Mouse (Mus musculus): ENCODE measurements at regions not wholly inside any gene's neighbourhood (a gene's known extent, or its start where the extent isn't known, plus 50 kb on each side); places are given as distances from the start of the nearest gene placed in this dataset.
A peak's percentile ranks its signal among the peaks of the same experiment; 100 is the strongest.

DNA sequence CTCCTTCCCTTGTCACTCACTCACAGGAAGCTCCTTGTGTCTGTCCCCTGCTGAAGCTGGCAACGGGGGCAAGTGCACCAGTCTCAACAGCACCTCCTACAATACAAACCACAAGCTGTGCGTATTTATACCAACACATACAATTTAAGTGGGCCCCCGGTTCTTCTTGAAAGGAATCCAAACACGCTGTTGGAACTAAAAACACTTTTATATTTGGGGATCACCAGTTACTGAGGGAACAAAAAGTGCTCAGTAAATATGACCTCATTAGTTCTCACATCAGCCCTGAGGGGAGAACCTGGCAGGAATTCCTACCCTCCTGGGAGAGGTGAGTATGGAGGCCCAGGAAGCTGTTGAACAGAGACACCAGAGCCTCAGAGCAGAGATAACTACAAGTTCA lies 107.8 kb upstream of the Kit start:
- no peaks in the 10 kb centered on the region for H3K36me3 ChIP-seq (ENCODE audit: insufficient read depth, low read length)
- H3K4me3 ChIP-seq (replicated peaks; ENCODE audit: low read length), result no peak overlapping the region
- 0 out of 2 replicates have a peak, but pooled peaks cover 6% of the 10 kb centered on the region for H3K27me3 ChIP-seq (ENCODE audit: insufficient read depth, low read length)
- H3K4me1 ChIP-seq (replicated peaks; ENCODE audit: low read depth, low read length), result peaks cover 4% of the 10 kb centered on the region; the same call in 1 of the 2 replicates
- H3K9me3 ChIP-seq (ENCODE audit: low read length), result no peaks in the 10 kb centered on the region
- no peak for TF ChIP-seq CTCF (conservative IDR thresholded peaks at IDR 0.05; ENCODE audit: low read length)
- no peak for TF ChIP-seq POU5F1 (IDR thresholded peaks at IDR 0.05; ENCODE audit: borderline replicate concordance, low read length)
- TF ChIP-seq NANOG (IDR thresholded peaks at IDR 0.05; ENCODE audit: borderline replicate concordance, low read length), result no peak

DNA sequence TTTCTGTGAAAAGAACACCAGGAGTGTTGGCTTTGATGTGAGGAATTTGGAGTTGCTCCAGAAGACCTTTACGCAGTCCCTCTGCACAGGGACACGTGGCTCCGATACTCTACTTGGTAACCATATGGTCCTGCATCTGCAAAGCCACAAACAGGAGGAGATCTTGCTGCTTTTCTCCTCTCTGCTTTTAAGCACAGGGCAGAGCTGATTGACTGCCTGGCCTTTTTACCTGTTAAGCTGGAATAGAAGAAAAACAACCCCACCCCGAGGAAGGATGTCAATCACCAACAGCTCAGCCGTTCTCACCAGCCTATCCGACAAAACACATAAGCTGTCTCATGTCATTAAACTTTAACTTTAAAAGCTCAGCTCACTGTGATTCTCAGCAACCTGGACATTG lies 106.8 kb upstream of the Kit start:
- TF ChIP-seq CTCF (conservative IDR thresholded peaks at IDR 0.05; ENCODE audit: low read length) (no peak), NANOG (IDR thresholded peaks at IDR 0.05; ENCODE audit: borderline replicate concordance, low read length) (no peak), POU5F1 (IDR thresholded peaks at IDR 0.05; ENCODE audit: borderline replicate concordance, low read length) (no peak)

DNA sequence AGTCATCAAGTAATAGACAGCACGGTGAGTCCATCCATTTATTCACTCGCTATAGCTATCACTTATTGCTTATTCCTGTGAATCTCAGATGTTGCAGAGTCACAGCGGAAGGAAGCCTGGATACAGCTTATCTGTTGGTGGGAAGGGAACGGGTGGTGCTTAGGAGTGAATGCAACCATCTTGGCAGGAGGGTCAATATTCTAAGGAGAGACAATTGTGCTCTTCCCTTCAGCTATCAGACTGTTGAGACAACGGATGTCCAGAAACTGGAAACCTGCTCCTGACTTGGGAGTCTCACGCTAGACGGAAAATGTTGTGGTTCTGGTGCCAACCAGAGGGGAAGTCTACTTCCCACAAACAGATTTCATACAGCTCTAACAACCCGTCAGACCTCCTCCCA lies 103.7 kb upstream of the Kit start:
- Histone ChIP-seq H3K36me3 (ENCODE audit: insufficient read depth, low read length) (no peaks in the 10 kb centered on the region), H3K27me3 (ENCODE audit: insufficient read depth, low read length) (0 out of 2 replicates have a peak, but pooled peaks cover 5% of the 10 kb centered on the region), H3K4me1 (replicated peaks; ENCODE audit: low read depth, low read length) (peaks cover 5% of the 10 kb centered on the region; the same call in 1 of the 2 replicates), H3K4me3 (replicated peaks; ENCODE audit: low read length) (no peak overlapping the region), H3K9me3 (ENCODE audit: low read length) (peaks cover 3% of the 10 kb centered on the region; the same call in 1 of the 2 replicates)
- no peak for TF ChIP-seq CTCF (conservative IDR thresholded peaks at IDR 0.05; ENCODE audit: low read length)
- TF ChIP-seq POU5F1 (IDR thresholded peaks at IDR 0.05; ENCODE audit: borderline replicate concordance, low read length), result no peak

More for the DNA sequence above, 106.8 kb upstream of the Kit start:
- H3K9me3 ChIP-seq (ENCODE audit: low read length), result no peaks in the 10 kb centered on the region
- H3K36me3 ChIP-seq (ENCODE audit: insufficient read depth, low read length), result no peaks in the 10 kb centered on the region
- peaks cover 4% of the 10 kb centered on the region; the same call in 1 of the 2 replicates for H3K4me1 ChIP-seq (replicated peaks; ENCODE audit: low read depth, low read length)
- H3K4me3 ChIP-seq (replicated peaks; ENCODE audit: low read length), result no peak overlapping the region
- 0 out of 2 replicates have a peak, but pooled peaks cover 6% of the 10 kb centered on the region for H3K27me3 ChIP-seq (ENCODE audit: insufficient read depth, low read length)

DNA sequence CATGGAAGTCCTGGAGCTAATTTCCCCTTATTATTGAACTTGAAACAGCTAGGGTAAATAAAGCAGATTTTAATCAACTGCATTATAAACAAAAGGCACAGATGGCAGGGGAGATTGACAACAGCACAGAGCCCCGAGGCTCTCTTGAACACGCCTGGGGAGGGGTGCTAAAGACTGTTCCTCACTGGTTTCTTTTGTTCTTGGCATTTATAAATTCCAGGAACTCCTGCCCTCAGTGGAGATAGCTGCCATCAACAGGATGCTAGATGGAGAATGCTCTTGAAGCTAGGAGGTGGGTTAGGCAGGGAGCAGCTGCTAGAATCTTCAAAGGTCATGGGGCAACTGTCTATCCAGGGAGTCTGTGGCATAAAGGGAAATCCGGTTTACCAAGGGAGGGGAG lies 102.2 kb upstream of the Kit start:
- peaks cover 5% of the 10 kb centered on the region; the same call in 1 of the 2 replicates for H3K4me1 ChIP-seq (replicated peaks; ENCODE audit: low read depth, low read length)

DNA sequence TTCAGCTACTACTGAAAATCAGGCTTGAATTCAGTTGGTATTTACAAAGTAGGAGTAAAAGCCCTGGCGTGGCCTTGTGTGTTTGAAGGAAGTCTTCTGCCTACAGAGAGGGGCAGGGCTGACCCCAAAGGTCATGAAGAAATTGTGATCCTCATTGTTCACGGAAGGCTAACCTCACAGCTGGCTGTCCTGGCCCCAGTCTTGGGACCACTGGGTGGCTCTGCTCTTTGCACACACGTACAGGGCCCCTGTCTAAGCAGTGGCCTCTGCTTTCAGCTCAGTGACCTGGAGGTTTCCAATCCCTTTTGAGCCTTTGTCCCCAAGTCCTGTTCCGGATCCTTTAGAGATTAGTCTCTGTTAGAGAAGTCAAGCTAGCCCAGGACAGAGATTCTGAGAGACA lies 99.3 kb upstream of the Kit start:
- peaks cover 3% of the 10 kb centered on the region; the same call in 1 of the 2 replicates for H3K9me3 ChIP-seq (ENCODE audit: low read length)
- no peaks in the 10 kb centered on the region for H3K27me3 ChIP-seq (ENCODE audit: insufficient read depth, low read length)
- H3K4me3 ChIP-seq (replicated peaks; ENCODE audit: low read length), result no peak overlapping the region
- H3K4me1 ChIP-seq (replicated peaks; ENCODE audit: low read depth, low read length), result peaks cover 5% of the 10 kb centered on the region; the same call in 1 of the 2 replicates
- H3K36me3 ChIP-seq (ENCODE audit: insufficient read depth, low read length), result no peaks in the 10 kb centered on the region
- TF ChIP-seq POU5F1 (IDR thresholded peaks at IDR 0.05; ENCODE audit: borderline replicate concordance, low read length) (no peak), NANOG (IDR thresholded peaks at IDR 0.05; ENCODE audit: borderline replicate concordance, low read length) (no peak), CTCF (conservative IDR thresholded peaks at IDR 0.05; ENCODE audit: low read length) (no peak)

More for the DNA sequence above, 102.2 kb upstream of the Kit start:
- H3K36me3 ChIP-seq (ENCODE audit: insufficient read depth, low read length), result no peaks in the 10 kb centered on the region
- no peak overlapping the region for H3K4me3 ChIP-seq (replicated peaks; ENCODE audit: low read length)
- TF ChIP-seq CTCF (conservative IDR thresholded peaks at IDR 0.05; ENCODE audit: low read length), result no peak
- TF ChIP-seq POU5F1 (IDR thresholded peaks at IDR 0.05; ENCODE audit: borderline replicate concordance, low read length), result no peak
- TF ChIP-seq NANOG (IDR thresholded peaks at IDR 0.05; ENCODE audit: borderline replicate concordance, low read length), result no peak
- H3K27me3 ChIP-seq (ENCODE audit: insufficient read depth, low read length), result 0 out of 2 replicates have a peak, but pooled peaks cover 4% of the 10 kb centered on the region
- peaks cover 3% of the 10 kb centered on the region; the same call in 1 of the 2 replicates for H3K9me3 ChIP-seq (ENCODE audit: low read length)

DNA sequence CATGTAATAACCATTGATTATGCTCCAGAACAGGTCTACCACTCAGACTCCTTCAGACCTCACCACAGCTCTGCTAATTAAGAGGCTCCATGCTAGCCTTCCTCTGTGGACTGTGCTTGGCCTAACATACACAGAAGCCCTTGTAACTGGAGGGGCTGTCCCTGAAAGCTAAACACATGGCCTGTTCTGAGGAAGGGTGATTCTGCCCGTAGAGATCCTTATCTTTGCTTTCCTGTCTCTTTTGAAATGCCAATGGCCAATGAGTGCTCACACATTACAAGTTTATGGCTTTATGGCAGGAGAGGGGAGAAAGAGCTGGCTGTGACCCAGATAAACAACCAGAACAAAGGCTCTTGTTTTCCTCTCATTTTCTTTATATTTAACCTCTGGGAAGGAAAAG lies 96.2 kb upstream of the Kit start:
- H3K27me3 ChIP-seq (ENCODE audit: insufficient read depth, low read length), result peaks cover 3% of the 10 kb centered on the region; the same call in 1 of the 2 replicates
- peaks cover 3% of the 10 kb centered on the region; the same call in 1 of the 2 replicates for H3K9me3 ChIP-seq (ENCODE audit: low read length)
- no peak for TF ChIP-seq CTCF (conservative IDR thresholded peaks at IDR 0.05; ENCODE audit: low read length)
- TF ChIP-seq POU5F1 (IDR thresholded peaks at IDR 0.05; ENCODE audit: borderline replicate concordance, low read length), result no peak
- TF ChIP-seq NANOG (IDR thresholded peaks at IDR 0.05; ENCODE audit: borderline replicate concordance, low read length), result no peak
- no peaks in the 10 kb centered on the region for H3K36me3 ChIP-seq (ENCODE audit: insufficient read depth, low read length)
- H3K4me1 ChIP-seq (replicated peaks; ENCODE audit: low read depth, low read length), result peaks cover 20% of the 10 kb centered on the region
- H3K4me3 ChIP-seq (replicated peaks; ENCODE audit: low read length), result no peak overlapping the region

DNA sequence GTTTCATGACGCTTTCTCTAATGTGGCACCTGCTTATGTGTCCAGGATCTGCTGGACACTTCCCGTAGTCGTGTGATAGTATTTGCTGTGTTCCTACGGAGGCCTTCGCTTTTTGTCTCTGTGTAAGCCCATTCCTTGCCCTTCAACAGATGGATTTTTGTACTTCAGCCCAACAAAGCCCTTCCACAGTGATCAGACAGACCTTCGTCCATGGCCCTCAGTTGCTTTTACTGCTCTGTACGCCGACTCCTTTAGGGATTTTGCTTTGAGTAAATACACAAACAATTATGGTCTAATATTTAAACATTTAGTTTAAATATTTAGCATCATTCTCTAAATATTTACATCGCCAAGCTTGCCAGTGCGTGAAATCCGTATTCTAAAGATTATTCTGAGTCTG lies 95.6 kb upstream of the Kit start:
- Histone ChIP-seq H3K27me3 (ENCODE audit: insufficient read depth, low read length) (peaks cover 3% of the 10 kb centered on the region; the same call in 1 of the 2 replicates), H3K36me3 (ENCODE audit: insufficient read depth, low read length) (no peaks in the 10 kb centered on the region), H3K9me3 (ENCODE audit: low read length) (peaks cover 3% of the 10 kb centered on the region; the same call in 1 of the 2 replicates), H3K4me1 (replicated peaks; ENCODE audit: low read depth, low read length) (peaks cover 22% of the 10 kb centered on the region), H3K4me3 (replicated peaks; ENCODE audit: low read length) (no peak overlapping the region)
- TF ChIP-seq POU5F1 (IDR thresholded peaks at IDR 0.05; ENCODE audit: borderline replicate concordance, low read length) (no peak), CTCF (conservative IDR thresholded peaks at IDR 0.05; ENCODE audit: low read length) (no peak), NANOG (IDR thresholded peaks at IDR 0.05; ENCODE audit: borderline replicate concordance, low read length) (no peak)

DNA sequence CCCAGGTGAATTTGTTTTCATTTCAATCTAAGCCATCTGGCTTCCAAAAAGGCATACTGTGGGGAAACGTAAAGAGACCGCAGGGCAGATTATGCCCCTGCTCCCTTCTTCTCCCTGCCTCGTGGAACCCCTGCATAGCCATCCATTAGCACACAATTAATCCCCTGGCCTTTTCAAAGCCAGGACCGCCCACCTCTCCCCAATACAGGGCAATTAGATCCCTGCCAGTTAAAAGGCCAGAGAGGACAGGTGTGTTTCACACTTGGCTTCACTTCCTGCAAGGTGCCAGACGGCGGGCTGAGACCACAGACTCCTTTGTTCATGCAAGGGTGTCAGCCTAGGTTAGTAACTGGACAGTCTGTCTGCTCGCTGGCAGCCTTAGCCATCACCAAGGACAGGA lies 93.1 kb upstream of the Kit start:
- no peaks in the 10 kb centered on the region for H3K9me3 ChIP-seq (ENCODE audit: low read length)
- peak overlapping the region; percentile 23; the same call in 1 of the 2 replicates for H3K4me3 ChIP-seq (replicated peaks; ENCODE audit: low read length)
- H3K36me3 ChIP-seq (ENCODE audit: insufficient read depth, low read length), result no peaks in the 10 kb centered on the region
- TF ChIP-seq POU5F1 (IDR thresholded peaks at IDR 0.05; ENCODE audit: borderline replicate concordance, low read length), result no peak
- no peak for TF ChIP-seq CTCF (conservative IDR thresholded peaks at IDR 0.05; ENCODE audit: low read length)
- no peak for TF ChIP-seq NANOG (IDR thresholded peaks at IDR 0.05; ENCODE audit: borderline replicate concordance, low read length)
- peaks cover 17% of the 10 kb centered on the region for H3K4me1 ChIP-seq (replicated peaks; ENCODE audit: low read depth, low read length)
- peaks cover 3% of the 10 kb centered on the region; the same call in 1 of the 2 replicates for H3K27me3 ChIP-seq (ENCODE audit: insufficient read depth, low read length)

DNA sequence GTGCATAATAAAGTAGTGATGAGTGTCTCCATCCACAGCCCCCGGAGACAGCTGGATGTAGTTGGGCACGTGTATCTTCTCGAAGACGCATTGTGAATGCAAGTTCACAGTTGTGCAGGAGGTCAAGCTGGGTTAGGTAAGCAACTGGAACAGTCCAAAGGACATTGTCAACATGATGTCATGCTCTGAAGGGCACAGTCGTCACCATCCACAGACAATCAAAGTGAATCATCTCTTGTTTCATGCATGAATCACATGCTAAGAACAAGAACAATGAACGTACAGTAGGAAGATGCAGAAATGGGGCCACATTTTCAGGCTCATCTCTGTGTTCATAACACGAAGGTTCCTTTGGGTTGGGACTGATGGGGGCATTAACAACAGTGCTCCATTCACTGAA lies 90.4 kb upstream of the Kit start:
- Histone ChIP-seq H3K36me3 (ENCODE audit: insufficient read depth, low read length) (no peaks in the 10 kb centered on the region), H3K4me3 (replicated peaks; ENCODE audit: low read length) (no peak overlapping the region), H3K27me3 (ENCODE audit: insufficient read depth, low read length) (peaks cover 3% of the 10 kb centered on the region; the same call in 1 of the 2 replicates), H3K4me1 (replicated peaks; ENCODE audit: low read depth, low read length) (peaks cover 17% of the 10 kb centered on the region), H3K9me3 (ENCODE audit: low read length) (no peaks in the 10 kb centered on the region)
- TF ChIP-seq POU5F1 (IDR thresholded peaks at IDR 0.05; ENCODE audit: borderline replicate concordance, low read length) (no peak), CTCF (conservative IDR thresholded peaks at IDR 0.05; ENCODE audit: low read length) (no peak), NANOG (IDR thresholded peaks at IDR 0.05; ENCODE audit: borderline replicate concordance, low read length) (no peak)

All from E14TG2a.4 (cell line).